Mouse (Mus musculus): Measurements from ENCODE around the gene Xlr4a. TPM values are rescaled to one million over a fixed set of nuclear protein-coding genes. Genes with fewer than 3 reads are reported as not detected.

Gene Xlr4a
- polyA plus RNA-seq, 1 experiment from 2014 or later: 1.9 TPM

DNA sequence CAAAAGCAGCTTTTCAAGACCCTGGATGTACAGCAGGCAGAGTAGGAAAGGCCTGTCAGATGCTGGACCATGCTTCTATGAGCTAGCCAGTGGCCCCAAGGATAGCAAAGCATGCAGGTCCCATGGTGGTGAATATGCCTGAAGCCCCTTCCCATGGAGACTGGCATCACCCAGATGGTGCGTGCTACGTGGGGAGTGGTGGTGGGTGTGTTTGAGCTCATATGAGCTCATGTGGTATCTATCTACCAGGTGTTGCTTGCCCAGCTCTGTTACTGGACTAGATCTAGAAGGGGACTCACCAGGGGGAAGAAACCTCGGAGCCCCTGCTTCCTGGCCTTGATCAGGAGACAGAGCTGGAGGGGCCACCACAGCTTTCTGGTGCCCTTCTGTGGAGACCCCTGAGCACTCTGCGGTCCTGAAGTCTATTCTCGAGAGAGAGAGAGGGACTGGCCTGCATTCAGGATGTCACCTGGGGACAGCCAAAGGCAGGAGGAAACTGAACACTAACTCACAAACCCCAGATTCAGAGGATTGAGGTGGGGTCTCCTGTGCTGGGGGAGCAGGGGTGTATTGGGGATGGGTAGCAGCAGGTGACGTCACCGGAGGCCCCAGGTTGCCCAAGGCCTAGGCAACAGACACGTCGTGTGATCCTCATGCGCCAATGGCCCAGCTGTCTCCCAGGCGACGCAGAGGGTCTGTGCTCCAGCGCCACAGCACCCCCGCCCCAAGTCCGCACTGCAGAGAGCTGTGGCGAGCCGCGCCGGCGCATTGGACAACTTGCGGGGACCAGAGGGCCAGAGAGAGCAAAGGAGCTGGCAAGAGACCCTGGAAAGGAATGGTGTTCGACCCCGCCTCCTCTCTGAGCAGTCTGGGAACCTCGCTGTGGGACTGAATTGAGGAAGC, 18.5 kb downstream of the Xlr4a start:
- peak overlapping the region; percentile 27; the same call in 1 of the 2 replicates for H3K4me2 ChIP-seq (replicated peaks; ENCODE audit: low read depth)
- H3K27ac ChIP-seq (ENCODE audit: low read depth, low read length): no peak overlapping the region
- H3K9me3 ChIP-seq (ENCODE audit: control insufficient read depth): no peaks in the 10 kb centered on the region
- WGBS: 41% methylated on average over 24 of the region's 24 CpGs
- no peak for TF ChIP-seq CTCF (IDR thresholded peaks at IDR 0.05; ENCODE audit: low read depth)
- H3K4me3 ChIP-seq (ENCODE audit: low read depth, low read length): no peak overlapping the region
- 0 out of 2 replicates have a peak, but pooled peaks have one; percentile 31 for ATAC-seq
- no peaks in the 10 kb centered on the region for H3K36me3 ChIP-seq (ENCODE audit: control insufficient read depth, insufficient read depth)
- H3K27me3 ChIP-seq (replicated peaks; ENCODE audit: control insufficient read depth, insufficient read depth, low read length): no peaks in the 10 kb centered on the region
- H3K4me1 ChIP-seq (replicated peaks; ENCODE audit: control insufficient read depth, insufficient read depth, low read length): no peaks in the 10 kb centered on the region
- no peak overlapping the region for H3K9ac ChIP-seq (ENCODE audit: low read depth, low read length)

DNA sequence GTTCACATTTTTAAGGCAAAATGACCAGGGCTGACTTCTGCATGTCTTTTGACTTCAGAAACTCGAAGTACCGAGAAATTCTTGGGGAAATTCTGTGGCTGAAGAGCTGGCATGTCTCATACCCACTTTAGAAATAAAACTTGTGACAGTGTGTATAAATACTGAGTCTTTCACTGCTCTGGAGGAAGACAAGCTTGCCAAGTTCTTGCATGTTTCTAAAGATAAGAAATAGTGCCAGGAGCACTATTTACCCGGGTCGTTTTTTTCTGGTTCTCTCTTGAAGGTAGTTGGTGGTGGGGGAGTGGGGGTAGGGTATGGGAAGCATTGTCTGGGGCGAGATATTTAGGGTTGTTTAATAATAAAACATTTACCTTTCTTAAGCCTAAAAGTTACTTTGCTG, 20.0 kb downstream of the Xlr4a start:
- Histone ChIP-seq H3K4me2 (replicated peaks; ENCODE audit: low read depth) (no peak overlapping the region), H3K4me3 (ENCODE audit: low read depth, low read length) (no peak overlapping the region), H3K36me3 (ENCODE audit: control insufficient read depth, insufficient read depth) (no peaks in the 10 kb centered on the region), H3K27ac (ENCODE audit: low read depth, low read length) (no peak overlapping the region), H3K27me3 (replicated peaks; ENCODE audit: control insufficient read depth, insufficient read depth, low read length) (no peaks in the 10 kb centered on the region), H3K4me1 (replicated peaks; ENCODE audit: control insufficient read depth, insufficient read depth, low read length) (no peaks in the 10 kb centered on the region), H3K9ac (ENCODE audit: low read depth, low read length) (no peak overlapping the region), H3K9me3 (ENCODE audit: control insufficient read depth) (no peaks in the 10 kb centered on the region)
- no peak for ATAC-seq
- no peak for TF ChIP-seq CTCF (IDR thresholded peaks at IDR 0.05; ENCODE audit: low read depth)
- 44% methylated on average over 5 of the region's 5 CpGs for WGBS

DNA sequence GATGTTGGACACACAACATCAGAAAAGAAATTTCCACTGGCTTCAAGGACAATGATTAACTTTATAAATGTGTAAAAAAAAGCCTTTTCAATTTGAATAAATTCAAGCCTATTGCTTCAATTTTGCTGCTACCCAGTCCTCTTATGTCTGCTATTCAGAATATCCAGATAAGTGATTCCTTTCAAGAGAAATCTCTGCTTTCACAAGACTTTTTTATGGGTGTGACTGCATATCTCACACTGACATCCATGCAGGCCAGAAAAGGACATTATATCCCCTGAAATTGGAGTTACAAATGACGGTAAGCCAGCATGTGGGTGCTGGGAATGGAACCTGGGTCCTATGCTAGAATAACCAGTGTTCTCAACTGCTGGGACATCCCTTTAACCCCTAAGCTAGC, 20.8 kb downstream of the Xlr4a start:
- Histone ChIP-seq H3K4me2 (replicated peaks; ENCODE audit: low read depth) (no peak overlapping the region), H3K4me1 (replicated peaks; ENCODE audit: control insufficient read depth, insufficient read depth, low read length) (no peaks in the 10 kb centered on the region), H3K36me3 (ENCODE audit: control insufficient read depth, insufficient read depth) (no peaks in the 10 kb centered on the region), H3K4me3 (ENCODE audit: low read depth, low read length) (no peak overlapping the region), H3K27ac (ENCODE audit: low read depth, low read length) (no peak overlapping the region), H3K27me3 (replicated peaks; ENCODE audit: control insufficient read depth, insufficient read depth, low read length) (no peaks in the 10 kb centered on the region), H3K9me3 (ENCODE audit: control insufficient read depth) (no peaks in the 10 kb centered on the region), H3K9ac (ENCODE audit: low read depth, low read length) (no peak overlapping the region)
- 74% methylated on average over 1 of the region's 1 CpGs for WGBS
- no peak for ATAC-seq
- TF ChIP-seq CTCF (IDR thresholded peaks at IDR 0.05; ENCODE audit: low read depth): no peak

DNA sequence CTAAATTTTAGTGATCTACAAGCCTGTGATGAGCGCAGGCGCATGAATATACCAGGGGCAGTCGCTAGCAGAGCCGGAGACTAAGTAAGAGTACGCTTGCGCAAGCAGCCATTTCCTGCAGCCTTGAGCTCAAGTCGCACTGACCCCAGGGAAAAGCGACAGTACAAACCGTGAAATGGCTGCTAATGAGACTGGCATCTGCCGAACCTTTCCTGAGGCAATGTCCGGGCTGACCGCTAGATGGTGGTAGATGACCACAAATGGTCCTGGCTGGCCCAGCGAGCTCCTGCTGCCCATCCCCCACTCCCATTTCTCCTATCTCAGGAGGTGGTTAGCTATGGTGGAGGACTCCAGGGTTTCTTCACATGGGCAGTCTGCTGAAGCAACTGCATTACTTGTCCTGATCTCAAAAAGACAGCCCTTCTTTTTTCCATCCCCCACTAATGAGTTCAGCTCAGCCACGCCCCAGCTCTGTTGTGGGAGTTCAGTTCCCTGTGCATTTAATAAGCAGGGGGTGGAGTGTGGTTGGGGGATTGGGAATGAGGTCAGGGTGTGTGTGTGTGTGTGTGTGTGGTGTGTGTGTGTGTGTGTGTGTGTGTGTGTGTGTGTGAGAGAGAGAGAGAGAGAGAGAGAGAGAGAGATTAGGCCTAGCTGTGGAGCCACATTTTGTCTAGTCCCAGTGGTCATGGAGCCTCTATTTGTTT, 28.3 kb downstream of the Xlr4a start:
- Histone ChIP-seq H3K9me3 (ENCODE audit: control insufficient read depth) (no peaks in the 10 kb centered on the region), H3K27me3 (replicated peaks; ENCODE audit: control insufficient read depth, insufficient read depth, low read length) (no peaks in the 10 kb centered on the region), H3K4me2 (replicated peaks; ENCODE audit: low read depth) (no peak overlapping the region), H3K9ac (ENCODE audit: low read depth, low read length) (no peak overlapping the region), H3K4me3 (ENCODE audit: low read depth, low read length) (no peak overlapping the region), H3K36me3 (ENCODE audit: control insufficient read depth, insufficient read depth) (no peaks in the 10 kb centered on the region), H3K4me1 (replicated peaks; ENCODE audit: control insufficient read depth, insufficient read depth, low read length) (no peaks in the 10 kb centered on the region), H3K27ac (ENCODE audit: low read depth, low read length) (no peak overlapping the region)
- WGBS: 23% methylated on average over 13 of the region's 14 CpGs
- peak; percentile 86 for ATAC-seq
- peak; percentile 92 for TF ChIP-seq CTCF (IDR thresholded peaks at IDR 0.05; ENCODE audit: low read depth)

DNA sequence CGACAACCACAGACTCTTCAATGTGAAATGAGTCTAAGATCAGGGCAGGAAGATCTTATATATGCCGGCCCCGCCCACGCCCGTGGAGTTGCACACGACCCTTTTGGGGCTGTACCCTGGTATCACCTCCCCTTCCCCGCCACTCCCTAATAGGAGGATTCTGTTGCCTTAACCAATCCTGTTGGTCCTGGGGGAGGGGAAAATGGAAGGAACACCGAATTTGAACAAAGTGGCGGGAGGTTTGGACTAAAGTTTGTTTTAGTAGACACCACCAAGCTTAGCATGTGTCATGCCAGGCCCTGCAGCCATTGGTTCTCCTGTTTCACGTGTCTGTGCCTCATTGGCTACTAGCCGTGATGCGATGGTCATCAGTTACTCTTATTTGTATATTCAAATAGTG, 42.6 kb downstream of the Xlr4a start:
- H3K9ac ChIP-seq (ENCODE audit: low read depth, low read length): no peak overlapping the region
- no peaks in the 10 kb centered on the region for H3K9me3 ChIP-seq (ENCODE audit: control insufficient read depth)
- ATAC-seq: no peak
- H3K4me2 ChIP-seq (replicated peaks; ENCODE audit: low read depth): no peak overlapping the region
- H3K4me3 ChIP-seq (ENCODE audit: low read depth, low read length): no peak overlapping the region
- 81% methylated on average over 12 of the region's 12 CpGs for WGBS
- H3K27me3 ChIP-seq (replicated peaks; ENCODE audit: control insufficient read depth, insufficient read depth, low read length): no peaks in the 10 kb centered on the region
- H3K4me1 ChIP-seq (replicated peaks; ENCODE audit: control insufficient read depth, insufficient read depth, low read length): no peaks in the 10 kb centered on the region
- TF ChIP-seq CTCF (IDR thresholded peaks at IDR 0.05; ENCODE audit: low read depth): no peak
- no peaks in the 10 kb centered on the region for H3K36me3 ChIP-seq (ENCODE audit: control insufficient read depth, insufficient read depth)
- no peak overlapping the region for H3K27ac ChIP-seq (ENCODE audit: low read depth, low read length)

DNA sequence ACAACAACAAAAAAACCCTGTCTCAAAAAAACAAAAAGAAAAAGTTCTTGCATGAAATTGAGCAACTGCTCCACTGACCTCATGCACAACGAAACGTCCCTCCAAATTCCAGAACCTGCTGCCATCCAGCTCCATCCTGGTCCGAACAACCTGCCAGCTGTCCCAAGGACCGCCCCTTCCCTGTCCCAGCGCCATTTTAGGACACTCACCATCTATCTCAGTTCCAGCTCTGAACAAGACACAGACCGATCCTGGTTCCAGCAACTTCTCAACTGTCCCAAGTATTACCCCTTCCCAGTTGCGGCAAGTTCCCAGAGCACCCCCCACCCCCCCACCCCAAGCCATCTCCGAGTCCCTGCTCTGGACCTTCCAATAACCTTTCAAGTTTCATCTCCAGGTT, 43.4 kb downstream of the Xlr4a start:
- 84% methylated on average over 8 of the region's 8 CpGs for WGBS

More for the DNA sequence above, 43.4 kb downstream of the Xlr4a start:
- no peak for TF ChIP-seq CTCF (IDR thresholded peaks at IDR 0.05; ENCODE audit: low read depth)
- Histone ChIP-seq H3K4me2 (replicated peaks; ENCODE audit: low read depth) (no peak overlapping the region), H3K27me3 (replicated peaks; ENCODE audit: control insufficient read depth, insufficient read depth, low read length) (no peaks in the 10 kb centered on the region), H3K9me3 (ENCODE audit: control insufficient read depth) (no peaks in the 10 kb centered on the region), H3K9ac (ENCODE audit: low read depth, low read length) (no peak overlapping the region), H3K4me3 (ENCODE audit: low read depth, low read length) (no peak overlapping the region), H3K4me1 (replicated peaks; ENCODE audit: control insufficient read depth, insufficient read depth, low read length) (no peaks in the 10 kb centered on the region), H3K36me3 (ENCODE audit: control insufficient read depth, insufficient read depth) (no peaks in the 10 kb centered on the region), H3K27ac (ENCODE audit: low read depth, low read length) (no peak overlapping the region)
- ATAC-seq: no peak

All from intestine, postnatal 0 days (tissue).